18 mouse cellular contexts compared by ENCODE assay signal in genomic region chr17:78211881-78212280, GRCm38 (mm10).
"Had no signal": no experiment of that assay in that cellular context is flagged by ENCODE, and none has a peak within 500 bp of the region (broad histone marks: within the 10 kb centered on the region; RNA-seq: fewer than 3 reads in every experiment).

No protein-coding gene starts in this region.

- H3K4me3 ChIP-seq: midbrain, embryonic 13.5 days; midbrain, embryonic 15.5 days; myocyte; neural tube, embryonic 13.5 days; neural tube, embryonic 15.5 days; stomach, embryonic 15.5 days had no signal

- DNase-seq: lung, adult 18-20 months; lung, embryonic 14.5 days; lung, postnatal 10 days; lung, postnatal 4 days; retina, postnatal 1 day; right cerebral cortex, adult 18-20 months; right cerebral cortex, postnatal 25 days; right cerebral cortex, postnatal 4 days; thymus, adult 2 months; thymus, postnatal 25 days; thymus, postnatal 4 days had no signal

- H3K9me3 ChIP-seq: midbrain, embryonic 13.5 days; midbrain, embryonic 15.5 days; neural tube, embryonic 13.5 days; neural tube, embryonic 15.5 days; stomach, embryonic 15.5 days had no signal

- ATAC-seq: midbrain, embryonic 13.5 days; midbrain, embryonic 15.5 days had no signal

- H3K27me3 ChIP-seq: midbrain, embryonic 13.5 days; midbrain, embryonic 15.5 days; neural tube, embryonic 13.5 days; neural tube, embryonic 15.5 days; stomach, embryonic 15.5 days had no signal

- H3K27ac ChIP-seq: midbrain, embryonic 13.5 days; midbrain, embryonic 15.5 days; neural tube, embryonic 13.5 days; neural tube, embryonic 15.5 days; stomach, embryonic 15.5 days had no signal

- H3K9ac ChIP-seq: lung, embryonic 14.5 days; midbrain, embryonic 13.5 days; midbrain, embryonic 15.5 days; neural tube, embryonic 13.5 days; neural tube, embryonic 15.5 days; stomach, embryonic 15.5 days had no signal

- H3K4me1 ChIP-seq: midbrain, embryonic 15.5 days had no signal

- H3K4me2 ChIP-seq: lung, embryonic 14.5 days; midbrain, embryonic 11.5 days; midbrain, embryonic 13.5 days; midbrain, embryonic 15.5 days; neural tube, embryonic 13.5 days; neural tube, embryonic 15.5 days; stomach, embryonic 15.5 days had no signal

- H3K36me3 ChIP-seq: midbrain, embryonic 13.5 days; midbrain, embryonic 15.5 days; neural tube, embryonic 13.5 days; neural tube, embryonic 15.5 days; stomach, embryonic 15.5 days had no signal
